Mouse (Mus musculus) forebrain, postnatal 0 days (tissue): ENCODE data around the gene Adprh. TPM values are rescaled to one million over a fixed set of nuclear protein-coding genes. Genes with fewer than 3 reads are reported as not detected.

Experiments
- ATAC-seq: fragments of 200-750 bp; cut with Nextera tagmentation; 2 replicates; pipeline ENCODE4 v1.8.0; 2017; ENCODE audit warnings: mild to moderate bottlenecking, moderate library complexity
- DNase-seq: peaks from one replicate; pipeline ENCODE4 v3.0.0-alpha.2; 2015
- H3K27ac ChIP-seq: fragments of 300-500 bp; sonication (generic); 2 replicates; pipeline ENCODE4 v1.5.1; 2014; ENCODE audit warnings: low read depth, mild to moderate bottlenecking, antibody characterized with exemption, low read length, moderate library complexity, mixed read lengths
- H3K27me3 ChIP-seq: fragments of 300-500 bp; sonication (generic); 2 replicates; pipeline ENCODE4 v1.6.1; 2014; ENCODE audit warnings: mild to moderate bottlenecking, low read length, mixed read lengths; ENCODE audit not compliant: insufficient read depth
- H3K36me3 ChIP-seq: fragments of 300-500 bp; sonication (generic); 2 replicates; pipeline ENCODE4 v1.6.1; 2014; ENCODE audit warnings: mild to moderate bottlenecking, moderate library complexity; ENCODE audit not compliant: insufficient read depth
- H3K4me1 ChIP-seq: fragments of 300-500 bp; sonication (generic); 2 replicates; pipeline ENCODE4 v1.6.1; 2014; ENCODE audit warnings: antibody characterized with exemption; ENCODE audit not compliant: insufficient read depth
- H3K4me2 ChIP-seq: fragments of 300-500 bp; sonication (generic); 2 replicates; pipeline ENCODE4 v1.6.1; 2014; ENCODE audit warnings: low read depth, mild to moderate bottlenecking, moderate library complexity
- H3K4me3 ChIP-seq: fragments of 300-500 bp; sonication (generic); 2 replicates; pipeline ENCODE4 v1.5.1; 2014; ENCODE audit warnings: low read depth, low read length, mixed read lengths
- H3K9ac ChIP-seq: fragments of 300-500 bp; sonication (generic); 2 replicates; pipeline ENCODE4 v1.6.1; 2014; ENCODE audit warnings: mild to moderate bottlenecking
- H3K9me3 ChIP-seq: fragments of 300-500 bp; sonication (generic); 2 replicates; pipeline ENCODE4 v1.6.1; 2016; ENCODE audit warnings: low read length
- CTCF ChIP-seq: sonication (generic); IDR thresholded peaks from 2 replicates; pipeline ENCODE4 v1.5.1; 2016; ENCODE audit warnings: antibody characterized with exemption, control low read depth, low read depth
- WGBS: fragments of 180-500 bp; shearing (Covaris S2); extraction: QIAGEN DNeasy Blood & Tissue Kit; methylation state at CpG from one replicate; pipeline ENCODE4 v1.1.7; 2014; 5-methylcytosine and 5-hydroxymethylcytosine counted together
- polyA plus RNA-seq: library from polyadenylated mRNA; unstranded; fragments of >200 nt; fragmentation: Nextera tagmentation; extraction: Ambion mirVana; gene quantifications from 2 replicates; pipeline ENCODE4 v1.2.1, GENCODE M21; 2015
- total RNA-seq: library from RNA; depleted of rRNA; stranded (reverse); fragments of >200 nt; gene quantifications from 2 replicates; pipeline ENCODE4 v1.2.3, GENCODE M21; 2014

Adprh gene
- total and polyA plus RNA-seq, 2 experiments from 2014 or later: 40.8 to 134 TPM

GRCm38 (mm10) chr16:38406293-38406692 is 46.2 kb downstream of the Adprh start:
- no peak overlapping the region for H3K27ac ChIP-seq
- H3K27me3 ChIP-seq: no peaks in the 10 kb centered on the region
- no peak overlapping the region for H3K9ac ChIP-seq
- H3K9me3 ChIP-seq: no peaks in the 10 kb centered on the region
- no peak for DNase-seq
- 81% methylated on average over 5 of the region's 5 CpGs for WGBS
- no peak for TF ChIP-seq CTCF
- no peak overlapping the region for H3K4me2 ChIP-seq
- no peaks in the 10 kb centered on the region for H3K4me1 ChIP-seq
- no peak overlapping the region for H3K4me3 ChIP-seq
- H3K36me3 ChIP-seq: no peaks in the 10 kb centered on the region
- ATAC-seq: no peak

GRCm38 (mm10) chr16:38403639-38404038 is 48.9 kb downstream of the Adprh start:
- WGBS: 91% methylated on average over 7 of the region's 7 CpGs
- ATAC-seq: no peak
- no peak for TF ChIP-seq CTCF
- H3K4me3 ChIP-seq: no peak overlapping the region
- H3K4me1 ChIP-seq: peaks cover 11% of the 10 kb centered on the region
- H3K4me2 ChIP-seq: no peak overlapping the region
- no peaks in the 10 kb centered on the region for H3K27me3 ChIP-seq
- no peak overlapping the region for H3K27ac ChIP-seq
- no peak for DNase-seq
- H3K9me3 ChIP-seq: no peaks in the 10 kb centered on the region
- no peak overlapping the region for H3K9ac ChIP-seq
- no peaks in the 10 kb centered on the region for H3K36me3 ChIP-seq

- 75% methylated on average over 6 of the region's 6 CpGs for WGBS
- TF ChIP-seq CTCF: no peak
- DNase-seq (no peak), ATAC-seq (no peak)
- H3K9ac ChIP-seq: no peak overlapping the region
- no peaks in the 10 kb centered on the region for H3K9me3 ChIP-seq
- no peak overlapping the region for H3K4me3 ChIP-seq
- H3K36me3 ChIP-seq: no peaks in the 10 kb centered on the region
- peaks cover 11% of the 10 kb centered on the region for H3K4me1 ChIP-seq
- H3K4me2 ChIP-seq: no peak overlapping the region
- H3K27ac ChIP-seq: no peak overlapping the region
- H3K27me3 ChIP-seq: no peaks in the 10 kb centered on the region
Observed at GRCm38 (mm10) chr16:38401468-38401867, 51.0 kb downstream of the Adprh start.

GRCm38 (mm10) chr16:38400311-38400960 is 52.1 kb downstream of the Adprh start:
- Histone ChIP-seq H3K4me2 (peak overlapping the region; percentile 62), H3K9me3 (no peaks in the 10 kb centered on the region), H3K36me3 (no peaks in the 10 kb centered on the region), H3K4me1 (peaks cover 11% of the 10 kb centered on the region), H3K4me3 (peak overlapping the region; percentile 32; the same call in 1 of the 2 replicates), H3K27ac (peak overlapping the region; percentile 69), H3K9ac (peak overlapping the region; percentile 51), H3K27me3 (no peaks in the 10 kb centered on the region)
- no peak for TF ChIP-seq CTCF
- WGBS: 71% methylated on average over 9 of the region's 9 CpGs
- DNase-seq (no peak), ATAC-seq (peak; percentile 12; the same call in 1 of the 2 replicates)

GRCm38 (mm10) chr16:38399531-38400231 is 52.8 kb downstream of the Adprh start:
- H3K4me1 ChIP-seq: peaks cover 11% of the 10 kb centered on the region
- DNase-seq (peak; percentile 78), ATAC-seq (peak; percentile 98)

GRCm38 (mm10) chr16:38399076-38399475 is 53.4 kb downstream of the Adprh start:
- DNase-seq: no peak
- no peak overlapping the region for H3K4me3 ChIP-seq
- ATAC-seq: no peak

More at GRCm38 (mm10) chr16:38399531-38400231, 52.8 kb downstream of the Adprh start:
- no peaks in the 10 kb centered on the region for H3K9me3 ChIP-seq
- no peak for TF ChIP-seq CTCF
- no peaks in the 10 kb centered on the region for H3K27me3 ChIP-seq
- peak overlapping the region; percentile 62 for H3K4me2 ChIP-seq
- H3K27ac ChIP-seq: peak overlapping the region; percentile 69
- H3K9ac ChIP-seq: peak overlapping the region; percentile 51
- no peaks in the 10 kb centered on the region for H3K36me3 ChIP-seq
- 8% methylated on average over 17 of the region's 17 CpGs for WGBS
- peak overlapping the region; percentile 32 for H3K4me3 ChIP-seq

GRCm38 (mm10) chr16:38398266-38398665 is 54.2 kb downstream of the Adprh start:
- no peak for TF ChIP-seq CTCF
- H3K4me1 ChIP-seq: peaks cover 11% of the 10 kb centered on the region
- H3K4me2 ChIP-seq: no peak overlapping the region
- no peaks in the 10 kb centered on the region for H3K9me3 ChIP-seq
- no peak overlapping the region for H3K27ac ChIP-seq
- ATAC-seq (no peak), DNase-seq (no peak)
- 90% methylated on average over 6 of the region's 6 CpGs for WGBS
- no peak overlapping the region for H3K9ac ChIP-seq
- no peaks in the 10 kb centered on the region for H3K27me3 ChIP-seq
- H3K4me3 ChIP-seq: no peak overlapping the region
- H3K36me3 ChIP-seq: no peaks in the 10 kb centered on the region

More at GRCm38 (mm10) chr16:38399076-38399475, 53.4 kb downstream of the Adprh start:
- Histone ChIP-seq H3K9ac (peak overlapping the region; percentile 51; the same call in 1 of the 2 replicates), H3K4me1 (peaks cover 11% of the 10 kb centered on the region), H3K27me3 (no peaks in the 10 kb centered on the region), H3K9me3 (no peaks in the 10 kb centered on the region), H3K36me3 (no peaks in the 10 kb centered on the region), H3K4me2 (peak overlapping the region; percentile 62), H3K27ac (peak overlapping the region; percentile 69; the same call in 1 of the 2 replicates)
- TF ChIP-seq CTCF: no peak
- WGBS: 80% methylated on average over 3 of the region's 3 CpGs
